Mouse (Mus musculus): ENCODE data around the gene Bloc1s6.

DNA sequence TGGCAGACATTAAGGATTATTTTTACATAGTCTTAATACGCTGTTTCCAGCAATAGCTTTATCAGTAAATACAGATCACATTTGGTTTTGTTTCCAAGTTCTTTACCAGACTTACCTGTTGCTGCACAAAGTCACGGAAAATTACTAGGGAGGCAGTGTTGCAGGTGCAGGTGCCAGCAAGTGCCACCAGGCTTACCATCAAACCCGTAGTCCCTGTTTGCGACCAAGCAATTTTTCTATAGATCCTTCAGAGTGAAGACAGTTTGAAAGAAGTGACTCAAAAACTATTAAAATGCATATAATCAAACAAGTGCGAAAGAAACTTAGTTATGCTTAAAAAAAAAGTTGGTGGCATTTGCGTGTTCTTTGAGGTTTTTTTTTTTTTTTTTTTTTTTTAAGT lies 26.2 kb downstream of the Bloc1s6 start:
- TF ChIP-seq POLR2A (IDR thresholded peaks at IDR 0.05; ENCODE audit: insufficient read length, low read depth) (no peak), TCF3 (IDR thresholded peaks at IDR 0.05; ENCODE audit: insufficient read length, low read depth) (no peak), E2F4 (IDR thresholded peaks at IDR 0.05; ENCODE audit: insufficient read depth) (no peak), MYOD1 (IDR thresholded peaks at IDR 0.05; ENCODE audit: control insufficient read depth in 1 of 3, insufficient read length in 2 of 3, low read depth in 2 of 3) (no peak), SRF (IDR thresholded peaks at IDR 0.05; ENCODE audit: control insufficient read depth, insufficient read length, low read depth) (no peak), TCF12 (IDR thresholded peaks at IDR 0.05; ENCODE audit: insufficient read depth, poor library complexity, severe bottlenecking) (no peak), USF1 (IDR thresholded peaks at IDR 0.05; ENCODE audit: low read depth) (no peak)
